Mouse (Mus musculus): ENCODE data around the gene Shoc2.

GRCm38 (mm10) chr19:53984628-53985027, 40.5 kb downstream of the Shoc2 start:
- TF ChIP-seq CTCF (conservative IDR thresholded peaks at IDR 0.05; ENCODE audit: low read length) (no peak), NANOG (IDR thresholded peaks at IDR 0.05; ENCODE audit: borderline replicate concordance, low read length) (no peak), POU5F1 (IDR thresholded peaks at IDR 0.05; ENCODE audit: borderline replicate concordance, low read length) (no peak)

Measured in E14TG2a.4 (cell line).